Mouse (Mus musculus) embryonic fibroblast, embryonic 13.5 days (primary cell): ENCODE data around the gene Poc1a. TPM values are rescaled to one million over a fixed set of nuclear protein-coding genes. Genes with fewer than 3 reads are reported as not detected.
A peak's percentile ranks its signal among the peaks of the same experiment; 100 is the strongest.

ENCODE experiments used
- H3K27ac ChIP-seq: 2 replicates; pipeline ENCODE4 v1.5.1; 2012; ENCODE audit warnings: low read length, control low read depth, inconsistent platforms; ENCODE audit not compliant: insufficient read depth
- H3K4me1 ChIP-seq: 2 replicates; pipeline ENCODE4 v1.6.1; 2011; ENCODE audit warnings: low read length; ENCODE audit not compliant: control insufficient read depth, insufficient read depth
- H3K4me3 ChIP-seq: 2 replicates; pipeline ENCODE4 v1.5.1; 2011; ENCODE audit warnings: mild to moderate bottlenecking, control low read depth, low read length; ENCODE audit not compliant: insufficient read depth
- CTCF ChIP-seq: IDR thresholded peaks from 2 replicates; pipeline ENCODE4 v1.5.1; 2011; ENCODE audit warnings: mild to moderate bottlenecking, control low read depth, low read length, moderate library complexity, borderline replicate concordance; ENCODE audit not compliant: insufficient read depth
- POLR2A ChIP-seq: IDR thresholded peaks from 2 replicates; pipeline ENCODE4 v1.6.1; 2011; ENCODE audit warnings: low read depth, mild to moderate bottlenecking, control low read depth, low read length, moderate library complexity
- polyA plus RNA-seq: library from polyadenylated mRNA; stranded (reverse); fragments of >200 nt; gene quantifications from 2 replicates; pipeline ENCODE4 v1.2.4, GENCODE M21; 2011; ENCODE audit warnings: low read depth; ENCODE audit not compliant: missing spikeins, insufficient read length

Gene Poc1a
- polyA plus RNA-seq, 1 experiment = 12.0 TPM

GRCm38 (mm10) chr9:106378045-106378444 lies 97.2 kb downstream of the Poc1a start:
- no peak for TF ChIP-seq POLR2A
- no peak for TF ChIP-seq CTCF
- peak overlapping the region; percentile 77; the same call in 1 of the 2 replicates for H3K27ac ChIP-seq
- H3K4me3 ChIP-seq = no peak overlapping the region
- 0 out of 2 replicates have a peak, but pooled peaks cover 8% of the 10 kb centered on the region for H3K4me1 ChIP-seq

- H3K4me3 ChIP-seq = no peak overlapping the region
- 0 out of 2 replicates have a peak, but pooled peaks cover 8% of the 10 kb centered on the region for H3K4me1 ChIP-seq
- TF ChIP-seq CTCF (no peak), POLR2A (no peak)
- peak overlapping the region; percentile 77; the same call in 1 of the 2 replicates for H3K27ac ChIP-seq
These were observed 97.9 kb downstream of the Poc1a start for GRCm38 (mm10) chr9:106378753-106379152.

GRCm38 (mm10) chr9:106386181-106386864 lies 105.5 kb downstream of the Poc1a start:
- Histone ChIP-seq H3K4me1 (no peaks in the 10 kb centered on the region), H3K4me3 (no peak overlapping the region), H3K27ac (no peak overlapping the region)
- no peak for TF ChIP-seq CTCF
- TF ChIP-seq POLR2A = no peak

GRCm38 (mm10) chr9:106392828-106393527 lies 112.1 kb downstream of the Poc1a start:
- H3K27ac ChIP-seq = no peak overlapping the region
- TF ChIP-seq POLR2A (no peak), CTCF (no peak)

GRCm38 (mm10) chr9:106393548-106393947 lies 112.7 kb downstream of the Poc1a start:
- no peak overlapping the region for H3K27ac ChIP-seq
- peaks cover 5% of the 10 kb centered on the region; the same call in 1 of the 2 replicates for H3K4me1 ChIP-seq
- no peak overlapping the region for H3K4me3 ChIP-seq
- TF ChIP-seq CTCF (no peak), POLR2A (no peak)

More at GRCm38 (mm10) chr9:106392828-106393527, 112.1 kb downstream of the Poc1a start:
- no peak overlapping the region for H3K4me3 ChIP-seq
- peaks cover 5% of the 10 kb centered on the region; the same call in 1 of the 2 replicates for H3K4me1 ChIP-seq

GRCm38 (mm10) chr9:106394649-106395602 lies 114.1 kb downstream of the Poc1a start:
- Histone ChIP-seq H3K4me1 (peaks cover 5% of the 10 kb centered on the region; the same call in 1 of the 2 replicates), H3K4me3 (no peak overlapping the region), H3K27ac (no peak overlapping the region)
- TF ChIP-seq CTCF (no peak), POLR2A (no peak)

GRCm38 (mm10) chr9:106397733-106398132 lies 116.9 kb downstream of the Poc1a start:
- H3K4me1 ChIP-seq = peaks cover 5% of the 10 kb centered on the region; the same call in 1 of the 2 replicates
- TF ChIP-seq POLR2A (no peak), CTCF (no peak)
- H3K27ac ChIP-seq = no peak overlapping the region
- H3K4me3 ChIP-seq = no peak overlapping the region

GRCm38 (mm10) chr9:106398667-106399311 lies 117.9 kb downstream of the Poc1a start:
- TF ChIP-seq POLR2A (no peak), CTCF (no peak)
- no peak overlapping the region for H3K4me3 ChIP-seq
- H3K27ac ChIP-seq = no peak overlapping the region
- H3K4me1 ChIP-seq = peaks cover 8% of the 10 kb centered on the region

- no peak overlapping the region for H3K27ac ChIP-seq
- no peak overlapping the region for H3K4me3 ChIP-seq
- TF ChIP-seq CTCF = no peak
- no peak for TF ChIP-seq POLR2A
- H3K4me1 ChIP-seq = peaks cover 8% of the 10 kb centered on the region
These were observed 118.9 kb downstream of the Poc1a start for GRCm38 (mm10) chr9:106399808-106400207.

Other genes starting within 250 kb of the Poc1a start
- 0.50 and 1.4 TPM in 2 replicates for gene Col6a4, start 184.3 kb upstream of the Poc1a start, polyA plus RNA-seq
- 1.2 and 2.0 TPM in 2 replicates for gene Glyctk, start 122.9 kb upstream of the Poc1a start, polyA plus RNA-seq
- gene Wdr82, start 110.1 kb upstream of the Poc1a start, polyA plus RNA-seq = 94.0 and 120 TPM in 2 replicates
- 30.9 and 31.7 TPM in 2 replicates for gene Ppm1m, start 81.3 kb upstream of the Poc1a start, polyA plus RNA-seq
- 16.7 and 17.6 TPM in 2 replicates for gene Twf2, start 78.0 kb upstream of the Poc1a start, polyA plus RNA-seq
- not detected in 2 replicates for gene Tlr9, start 58.5 kb upstream of the Poc1a start, polyA plus RNA-seq
- gene Alas1, start 32.4 kb upstream of the Poc1a start, polyA plus RNA-seq = 54.2 and 54.7 TPM in 2 replicates
- gene Dusp7, start 87.6 kb downstream of the Poc1a start, polyA plus RNA-seq = 63.0 and 67.2 TPM in 2 replicates
- gene Rpl29, start 148.4 kb downstream of the Poc1a start, polyA plus RNA-seq = 346 and 369 TPM in 2 replicates
- 14.9 and 16.0 TPM in 2 replicates for gene Acy1, start 157.3 kb downstream of the Poc1a start, polyA plus RNA-seq
- gene Abhd14b, start 166.4 kb downstream of the Poc1a start, polyA plus RNA-seq = 16.4 and 16.8 TPM in 2 replicates
- 29.7 and 31.3 TPM in 2 replicates for gene Abhd14a, start 166.6 kb downstream of the Poc1a start, polyA plus RNA-seq
- 115 and 119 TPM in 2 replicates for gene Pcbp4, start 172.2 kb downstream of the Poc1a start, polyA plus RNA-seq
- gene Gpr62, start 184.9 kb downstream of the Poc1a start, polyA plus RNA-seq = not detected in 2 replicates
- gene Rrp9, start 194.9 kb downstream of the Poc1a start, polyA plus RNA-seq = 28.0 and 34.8 TPM in 2 replicates
- 99.0 and 131 TPM in 2 replicates for gene Parp3, start 195.9 kb downstream of the Poc1a start, polyA plus RNA-seq
- gene Iqcf1, start 218.9 kb downstream of the Poc1a start, polyA plus RNA-seq = not detected in 2 replicates
- not detected in 2 replicates for gene Iqcf5, start 233.5 kb downstream of the Poc1a start, polyA plus RNA-seq